Mouse (Mus musculus): Measurements from ENCODE around the gene Rabgap1l. TPM values are rescaled to one million over a fixed set of nuclear protein-coding genes. Genes with fewer than 3 reads are reported as not detected.

Gene Rabgap1l
- polyA plus RNA-seq, 1 experiment from 2014 or later: 27.6 TPM

GRCm38 (mm10) chr1:160263630-160264346 is 529.2 kb downstream of the Rabgap1l start:
- no peak overlapping the region for H3K9ac ChIP-seq (ENCODE audit: low read depth, low read length)
- ATAC-seq (ENCODE audit: low read depth): no peak
- 75% methylated on average over 16 of the region's 16 CpGs for WGBS (ENCODE audit: insufficient replicate concordance)

GRCm38 (mm10) chr1:160263053-160263452 is 530.0 kb downstream of the Rabgap1l start:
- Histone ChIP-seq H3K4me1 (ENCODE audit: control insufficient read depth, low read depth, low read length) (no peaks in the 10 kb centered on the region; the same call in 1 of the 2 replicates), H3K4me2 (ENCODE audit: low read depth, low read length) (no peak overlapping the region), H3K4me3 (ENCODE audit: low read depth, low read length) (no peak overlapping the region), H3K36me3 (ENCODE audit: control insufficient read depth, insufficient read depth) (no peaks in the 10 kb centered on the region), H3K27me3 (ENCODE audit: control insufficient read depth, insufficient read depth, low read depth, low read length) (no peaks in the 10 kb centered on the region), H3K9ac (ENCODE audit: low read depth, low read length) (no peak overlapping the region), H3K27ac (ENCODE audit: low read length) (no peak overlapping the region), H3K9me3 (replicated peaks; ENCODE audit: control insufficient read depth, low read length) (no peaks in the 10 kb centered on the region)
- ATAC-seq (ENCODE audit: low read depth): no peak
- 36% methylated on average over 5 of the region's 5 CpGs for WGBS (ENCODE audit: insufficient replicate concordance)

More at GRCm38 (mm10) chr1:160263630-160264346, 529.2 kb downstream of the Rabgap1l start:
- no peak overlapping the region for H3K4me3 ChIP-seq (ENCODE audit: low read depth, low read length)
- no peak overlapping the region for H3K4me2 ChIP-seq (ENCODE audit: low read depth, low read length)
- no peaks in the 10 kb centered on the region for H3K9me3 ChIP-seq (replicated peaks; ENCODE audit: control insufficient read depth, low read length)
- H3K4me1 ChIP-seq (ENCODE audit: control insufficient read depth, low read depth, low read length): no peaks in the 10 kb centered on the region; the same call in 1 of the 2 replicates
- no peaks in the 10 kb centered on the region for H3K27me3 ChIP-seq (ENCODE audit: control insufficient read depth, insufficient read depth, low read depth, low read length)
- no peak overlapping the region; the same call in 1 of the 2 replicates for H3K27ac ChIP-seq (ENCODE audit: low read length)
- no peaks in the 10 kb centered on the region for H3K36me3 ChIP-seq (ENCODE audit: control insufficient read depth, insufficient read depth)

GRCm38 (mm10) chr1:160262415-160262814 is 530.6 kb downstream of the Rabgap1l start:
- no peak for ATAC-seq (ENCODE audit: low read depth)
- Histone ChIP-seq H3K4me3 (ENCODE audit: low read depth, low read length) (no peak overlapping the region), H3K4me2 (ENCODE audit: low read depth, low read length) (no peak overlapping the region), H3K4me1 (ENCODE audit: control insufficient read depth, low read depth, low read length) (no peaks in the 10 kb centered on the region; the same call in 1 of the 2 replicates), H3K9me3 (replicated peaks; ENCODE audit: control insufficient read depth, low read length) (no peaks in the 10 kb centered on the region), H3K36me3 (ENCODE audit: control insufficient read depth, insufficient read depth) (no peaks in the 10 kb centered on the region), H3K9ac (ENCODE audit: low read depth, low read length) (no peak overlapping the region), H3K27me3 (ENCODE audit: control insufficient read depth, insufficient read depth, low read depth, low read length) (no peaks in the 10 kb centered on the region), H3K27ac (ENCODE audit: low read length) (no peak overlapping the region)
- 74% methylated on average over 4 of the region's 4 CpGs for WGBS (ENCODE audit: insufficient replicate concordance)

GRCm38 (mm10) chr1:160261849-160262248 is 531.2 kb downstream of the Rabgap1l start:
- no peak for ATAC-seq (ENCODE audit: low read depth)
- no peak overlapping the region for H3K27ac ChIP-seq (ENCODE audit: low read length)
- H3K4me1 ChIP-seq (ENCODE audit: control insufficient read depth, low read depth, low read length): no peaks in the 10 kb centered on the region; the same call in 1 of the 2 replicates
- no peak overlapping the region for H3K4me3 ChIP-seq (ENCODE audit: low read depth, low read length)
- no peak overlapping the region for H3K4me2 ChIP-seq (ENCODE audit: low read depth, low read length)
- WGBS (ENCODE audit: insufficient replicate concordance): 85% methylated on average over 2 of the region's 2 CpGs
- H3K36me3 ChIP-seq (ENCODE audit: control insufficient read depth, insufficient read depth): no peaks in the 10 kb centered on the region
- no peaks in the 10 kb centered on the region for H3K27me3 ChIP-seq (ENCODE audit: control insufficient read depth, insufficient read depth, low read depth, low read length)
- no peaks in the 10 kb centered on the region for H3K9me3 ChIP-seq (replicated peaks; ENCODE audit: control insufficient read depth, low read length)
- H3K9ac ChIP-seq (ENCODE audit: low read depth, low read length): no peak overlapping the region

GRCm38 (mm10) chr1:160260605-160261004 is 532.4 kb downstream of the Rabgap1l start:
- Histone ChIP-seq H3K27ac (ENCODE audit: low read length) (no peak overlapping the region), H3K4me3 (ENCODE audit: low read depth, low read length) (no peak overlapping the region), H3K9me3 (replicated peaks; ENCODE audit: control insufficient read depth, low read length) (no peaks in the 10 kb centered on the region), H3K9ac (ENCODE audit: low read depth, low read length) (no peak overlapping the region), H3K4me1 (ENCODE audit: control insufficient read depth, low read depth, low read length) (no peaks in the 10 kb centered on the region; the same call in 1 of the 2 replicates), H3K36me3 (ENCODE audit: control insufficient read depth, insufficient read depth) (no peaks in the 10 kb centered on the region), H3K27me3 (ENCODE audit: control insufficient read depth, insufficient read depth, low read depth, low read length) (no peaks in the 10 kb centered on the region), H3K4me2 (ENCODE audit: low read depth, low read length) (no peak overlapping the region)
- 71% methylated on average over 4 of the region's 4 CpGs for WGBS (ENCODE audit: insufficient replicate concordance)
- ATAC-seq (ENCODE audit: low read depth): no peak

- Histone ChIP-seq H3K9ac (ENCODE audit: low read depth, low read length) (no peak overlapping the region), H3K4me1 (ENCODE audit: control insufficient read depth, low read depth, low read length) (no peaks in the 10 kb centered on the region; the same call in 1 of the 2 replicates), H3K36me3 (ENCODE audit: control insufficient read depth, insufficient read depth) (no peaks in the 10 kb centered on the region), H3K27ac (ENCODE audit: low read length) (no peak overlapping the region), H3K4me3 (ENCODE audit: low read depth, low read length) (no peak overlapping the region), H3K9me3 (replicated peaks; ENCODE audit: control insufficient read depth, low read length) (no peaks in the 10 kb centered on the region), H3K27me3 (ENCODE audit: control insufficient read depth, insufficient read depth, low read depth, low read length) (no peaks in the 10 kb centered on the region), H3K4me2 (ENCODE audit: low read depth, low read length) (no peak overlapping the region)
- ATAC-seq (ENCODE audit: low read depth): no peak
- whole genome bisulfite sequencing (ENCODE audit: insufficient replicate concordance): 74% methylated on average over 7 of the region's 7 CpGs
These were observed 533.1 kb downstream of the Rabgap1l start for GRCm38 (mm10) chr1:160259884-160260283.

GRCm38 (mm10) chr1:160253108-160253507 is 539.9 kb downstream of the Rabgap1l start:
- Histone ChIP-seq H3K27ac (ENCODE audit: low read length) (no peak overlapping the region), H3K27me3 (ENCODE audit: control insufficient read depth, insufficient read depth, low read depth, low read length) (no peaks in the 10 kb centered on the region), H3K9me3 (replicated peaks; ENCODE audit: control insufficient read depth, low read length) (no peaks in the 10 kb centered on the region), H3K36me3 (ENCODE audit: control insufficient read depth, insufficient read depth) (no peaks in the 10 kb centered on the region), H3K9ac (ENCODE audit: low read depth, low read length) (no peak overlapping the region), H3K4me1 (ENCODE audit: control insufficient read depth, low read depth, low read length) (no peaks in the 10 kb centered on the region), H3K4me2 (ENCODE audit: low read depth, low read length) (no peak overlapping the region), H3K4me3 (ENCODE audit: low read depth, low read length) (no peak overlapping the region)
- ATAC-seq (ENCODE audit: low read depth): no peak
- 72% methylated on average over 2 of the region's 2 CpGs for WGBS (ENCODE audit: insufficient replicate concordance)

GRCm38 (mm10) chr1:160251388-160252007 is 541.5 kb downstream of the Rabgap1l start:
- H3K4me1 ChIP-seq (ENCODE audit: control insufficient read depth, low read depth, low read length): no peaks in the 10 kb centered on the region
- whole genome bisulfite sequencing (ENCODE audit: insufficient replicate concordance): 59% methylated on average over 5 of the region's 5 CpGs
- H3K9ac ChIP-seq (ENCODE audit: low read depth, low read length): no peak overlapping the region
- no peak for ATAC-seq (ENCODE audit: low read depth)
- H3K4me2 ChIP-seq (ENCODE audit: low read depth, low read length): no peak overlapping the region
- no peaks in the 10 kb centered on the region for H3K27me3 ChIP-seq (ENCODE audit: control insufficient read depth, insufficient read depth, low read depth, low read length)
- H3K4me3 ChIP-seq (ENCODE audit: low read depth, low read length): no peak overlapping the region
- H3K9me3 ChIP-seq (replicated peaks; ENCODE audit: control insufficient read depth, low read length): no peaks in the 10 kb centered on the region
- no peak overlapping the region for H3K27ac ChIP-seq (ENCODE audit: low read length)
- H3K36me3 ChIP-seq (ENCODE audit: control insufficient read depth, insufficient read depth): no peaks in the 10 kb centered on the region

- ATAC-seq (ENCODE audit: low read depth): no peak
- Histone ChIP-seq H3K4me3 (ENCODE audit: low read depth, low read length) (no peak overlapping the region), H3K27me3 (ENCODE audit: control insufficient read depth, insufficient read depth, low read depth, low read length) (no peaks in the 10 kb centered on the region), H3K9ac (ENCODE audit: low read depth, low read length) (no peak overlapping the region), H3K36me3 (ENCODE audit: control insufficient read depth, insufficient read depth) (no peaks in the 10 kb centered on the region), H3K4me2 (ENCODE audit: low read depth, low read length) (no peak overlapping the region), H3K9me3 (replicated peaks; ENCODE audit: control insufficient read depth, low read length) (no peaks in the 10 kb centered on the region), H3K27ac (ENCODE audit: low read length) (no peak overlapping the region), H3K4me1 (ENCODE audit: control insufficient read depth, low read depth, low read length) (no peaks in the 10 kb centered on the region)
- WGBS (ENCODE audit: insufficient replicate concordance): 51% methylated on average over 4 of the region's 4 CpGs
These were observed 542.2 kb downstream of the Rabgap1l start for GRCm38 (mm10) chr1:160250782-160251181.

All from liver, embryonic 16.5 days (tissue).